Mouse (Mus musculus): ENCODE results near the gene Rftn1.

GRCm38 (mm10) chr17:50106811-50107210 lies 83.7 kb downstream of the Rftn1 start:
- no peak for TF ChIP-seq CTCF (IDR thresholded peaks at IDR 0.05; ENCODE audit: borderline replicate concordance, control insufficient read depth, extremely low read depth, insufficient read depth, low read length, poor library complexity)
- TF ChIP-seq POLR2A (IDR thresholded peaks at IDR 0.05; ENCODE audit: control insufficient read depth, extremely low read depth, insufficient read depth, low read length, poor library complexity): no peak

All from thymus, adult 2 months (tissue).